Mouse (Mus musculus) left cerebral cortex, postnatal 25 days (tissue): Measurements from ENCODE around the gene Trpc2. TPM values are rescaled to one million over a fixed set of nuclear protein-coding genes. Genes with fewer than 3 reads are reported as not detected.
A peak's percentile ranks its signal among the peaks of the same experiment; 100 is the strongest.

ENCODE experiments used
- DNase-seq, 2 experiments: peaks; one replicate each; pipeline ENCODE4 v3.0.0; 2022; ENCODE audit warnings: low spot score in 2 of 2, mixed read lengths in 1 of 2
- intact Hi-C: fragments of 180-260 bp; cut with DNase I; formaldehyde crosslinking; loops from one replicate; pipeline ENCODE4 v1.15.1; 2025
- total RNA-seq, 2 experiments: library from RNA; stranded (reverse); gene quantifications; 2 replicates each; pipeline ENCODE4 v1.2.3; 2021

Gene Trpc2
- total RNA-seq, 2 experiments from 2014 or later = 0.21 to 0.69 TPM

DNA sequence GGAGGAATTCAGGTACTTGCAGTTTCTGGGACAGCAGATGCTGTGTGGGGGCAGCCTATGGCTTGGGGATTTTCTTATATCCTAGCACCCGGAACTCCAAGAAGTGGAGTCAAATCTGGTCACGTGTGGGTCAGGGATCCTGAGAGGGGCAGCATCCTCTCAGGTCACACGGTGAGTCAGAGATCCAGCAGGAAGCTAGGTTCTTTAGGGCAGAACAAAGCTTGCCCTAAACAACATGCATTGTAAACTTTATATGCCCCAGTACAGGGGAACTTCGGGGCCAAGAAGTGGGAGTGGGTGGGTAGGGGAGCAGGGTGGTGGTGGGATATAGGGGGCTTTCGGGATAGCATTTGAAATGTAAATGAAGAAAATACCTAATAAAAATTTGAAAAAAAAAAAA lies 18.0 kb downstream of the Trpc2 start:
- no peak for DNase-seq
- intact Hi-C loops = no loop called here

DNA sequence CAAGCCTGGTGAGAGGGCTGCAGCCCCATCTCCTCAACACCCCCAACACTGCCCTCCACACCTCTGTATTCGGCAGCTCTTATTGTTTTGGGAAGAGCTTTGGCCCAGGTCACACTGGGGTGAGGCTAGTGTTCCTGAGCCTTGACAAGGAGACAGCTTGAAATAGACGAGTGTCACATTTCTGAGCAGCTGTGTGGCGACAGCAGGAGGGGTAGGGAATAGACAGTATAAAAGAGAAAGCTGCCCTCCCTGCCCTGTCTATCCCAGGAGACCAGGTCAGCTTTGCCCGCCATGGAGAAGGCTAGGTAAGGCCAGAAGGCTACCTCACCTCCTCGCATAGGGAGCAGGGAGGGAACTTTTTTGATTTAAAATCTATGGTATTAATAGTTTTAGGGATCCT lies 18.6 kb downstream of the Trpc2 start, which contains the start of gene Art1:
Gene Art1 (plus strand): TSS at position 257 of the 400 bp plus-strand sequence.
- no peak for DNase-seq
- intact Hi-C loops = no loop called here

DNA sequence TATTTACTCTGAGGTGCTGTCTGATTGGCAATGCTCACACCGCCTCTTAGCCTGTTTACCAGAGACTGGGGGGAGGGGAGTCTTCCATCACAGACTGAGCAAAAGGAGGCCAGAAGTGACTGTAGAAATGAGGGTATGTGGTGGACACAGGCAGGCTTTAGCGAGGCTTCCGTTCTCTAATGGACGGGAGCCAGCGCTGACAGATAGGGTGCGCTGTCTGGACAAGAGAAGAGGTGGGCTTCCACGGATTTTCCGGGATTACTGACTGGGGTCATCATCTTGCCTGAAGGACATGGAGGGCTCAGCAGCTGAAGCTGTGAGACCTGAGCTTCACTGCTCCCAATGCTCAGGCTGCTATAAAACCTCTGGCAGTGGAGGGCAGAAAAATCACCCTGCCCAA lies 19.3 kb downstream of the Trpc2 start:
- no peak for DNase-seq
- intact Hi-C loops = no loop called here

DNA sequence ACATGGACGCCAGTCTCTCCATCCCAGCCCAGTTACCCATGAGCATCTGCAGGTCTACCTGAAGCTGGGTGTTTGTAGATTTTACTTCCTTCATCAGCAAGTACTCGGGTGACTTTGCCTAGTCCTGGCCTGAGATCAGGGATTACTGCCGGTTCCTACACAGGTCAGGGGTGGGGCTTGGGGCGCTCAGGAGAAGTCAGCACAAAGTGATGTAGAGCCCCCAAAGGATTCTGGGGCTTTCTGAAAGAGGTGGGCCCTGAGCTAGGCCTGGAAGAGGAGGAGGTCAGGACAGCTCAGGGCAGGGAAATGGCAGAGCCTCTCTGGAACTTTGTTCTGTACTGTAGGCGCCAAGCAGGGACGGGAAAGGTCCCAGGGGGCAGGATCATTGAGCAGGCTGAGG lies 19.8 kb downstream of the Trpc2 start:
- DNase-seq = no peak
- intact Hi-C loops = no loop called here

DNA sequence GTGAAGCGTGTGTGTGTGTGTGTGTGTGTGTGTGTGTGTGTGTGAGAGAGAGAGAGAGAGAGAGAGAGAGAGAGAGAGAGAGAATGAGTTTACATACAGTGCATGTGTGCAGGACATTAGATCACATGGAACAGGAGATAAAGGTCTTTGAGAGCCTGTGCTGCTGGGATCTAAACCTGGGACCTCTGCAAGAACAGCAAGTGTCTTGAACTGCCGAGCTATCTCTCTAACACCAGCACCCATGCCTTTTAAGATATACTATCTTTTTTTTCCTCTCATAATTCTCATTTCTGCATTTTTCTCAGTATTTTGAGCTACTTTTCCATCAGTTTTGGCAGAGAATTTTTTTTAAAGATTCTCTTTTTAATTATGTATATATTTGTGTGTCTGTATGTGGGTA lies 20.6 kb downstream of the Trpc2 start:
- intact Hi-C loops = no loop called here
- DNase-seq = no peak

DNA sequence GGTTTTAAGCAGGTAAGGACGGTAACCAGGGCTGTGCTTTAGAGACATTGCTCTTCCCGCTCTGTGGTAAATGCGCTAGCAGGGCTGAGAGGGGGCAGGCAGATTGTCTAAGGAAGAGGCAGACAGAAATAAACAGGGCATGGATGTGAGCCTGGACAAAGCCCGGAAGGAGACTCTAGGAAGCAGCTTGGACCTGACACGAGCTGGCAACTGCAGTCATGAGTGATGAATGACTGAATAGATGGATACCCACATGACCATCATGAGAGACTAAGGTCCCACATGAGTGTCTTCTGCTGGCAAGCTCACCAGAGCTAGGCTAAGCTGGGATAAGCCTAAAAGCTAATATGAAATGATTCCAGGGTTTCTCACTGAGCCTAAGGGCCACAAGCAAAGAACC lies 21.2 kb downstream of the Trpc2 start:
- DNase-seq = no peak
- intact Hi-C loops = no loop called here

DNA sequence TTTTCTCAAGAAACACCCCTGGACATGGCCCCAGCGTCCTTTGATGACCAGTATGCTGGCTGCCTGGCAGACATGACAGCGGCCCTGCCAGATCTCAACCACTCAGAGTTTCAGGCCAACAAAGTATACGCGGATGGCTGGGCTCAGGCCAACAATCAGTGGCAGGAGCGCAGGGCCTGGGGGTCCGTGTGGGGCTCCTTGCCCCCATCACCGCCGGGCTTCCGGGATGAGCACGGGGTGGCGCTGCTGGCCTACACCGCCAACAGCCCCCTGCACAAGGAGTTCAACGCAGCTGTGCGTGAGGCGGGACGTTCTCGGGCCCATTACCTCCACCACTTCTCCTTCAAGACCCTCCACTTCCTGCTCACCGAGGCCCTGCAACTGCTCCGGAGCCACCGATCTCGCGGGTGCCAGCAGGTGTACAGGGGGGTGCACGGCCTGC lies 23.8 kb downstream of the Trpc2 start:
- no peak for DNase-seq
- intact Hi-C loops = no loop called here

DNA sequence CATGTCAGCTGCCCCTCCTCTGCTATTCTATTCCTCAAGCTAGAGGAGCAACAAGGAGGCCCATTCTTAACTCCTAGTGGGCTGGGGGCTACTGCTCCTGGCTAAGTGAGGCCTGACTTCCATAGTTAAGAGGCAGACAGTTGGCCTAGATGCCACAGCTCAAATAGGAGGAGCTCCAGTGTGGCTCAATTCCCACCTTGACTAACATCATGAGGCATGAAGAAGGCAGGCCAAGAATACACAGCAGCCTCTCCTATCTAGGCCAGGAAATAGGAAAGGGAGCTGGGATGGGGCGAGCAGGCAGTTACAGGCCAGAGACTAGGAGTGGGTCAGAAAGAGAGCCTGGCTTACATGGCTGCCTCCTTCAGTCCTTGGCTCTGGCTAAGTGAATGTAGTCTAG lies 25.3 kb downstream of the Trpc2 start:
- intact Hi-C loops = no loop called here
- DNase-seq = no peak

DNA sequence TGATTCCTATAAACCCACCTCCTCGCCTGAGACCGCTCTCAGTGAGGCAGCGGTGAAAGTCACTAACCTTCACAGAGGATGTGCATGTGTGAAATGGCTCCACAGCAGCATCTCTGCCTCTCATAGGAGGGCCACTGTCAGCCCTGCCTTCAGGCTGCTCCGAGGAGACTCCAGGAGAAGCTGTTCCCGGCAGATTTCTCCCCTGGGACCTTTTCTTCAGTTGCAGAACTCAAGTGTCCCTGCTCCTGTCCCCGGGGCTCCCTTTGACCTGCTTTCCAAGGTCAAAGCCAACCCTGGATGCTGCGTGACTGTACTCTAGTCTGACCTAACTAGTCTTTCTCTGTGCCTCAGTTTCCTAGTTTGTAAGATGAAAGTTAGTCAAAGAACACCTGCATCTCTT lies 26.3 kb downstream of the Trpc2 start, which contains the start of gene Art5:
Gene Art5 (minus strand): TSS at position 319 of the 400 bp plus-strand sequence.
- intact Hi-C loops = no loop called here
- DNase-seq = no peak

DNA sequence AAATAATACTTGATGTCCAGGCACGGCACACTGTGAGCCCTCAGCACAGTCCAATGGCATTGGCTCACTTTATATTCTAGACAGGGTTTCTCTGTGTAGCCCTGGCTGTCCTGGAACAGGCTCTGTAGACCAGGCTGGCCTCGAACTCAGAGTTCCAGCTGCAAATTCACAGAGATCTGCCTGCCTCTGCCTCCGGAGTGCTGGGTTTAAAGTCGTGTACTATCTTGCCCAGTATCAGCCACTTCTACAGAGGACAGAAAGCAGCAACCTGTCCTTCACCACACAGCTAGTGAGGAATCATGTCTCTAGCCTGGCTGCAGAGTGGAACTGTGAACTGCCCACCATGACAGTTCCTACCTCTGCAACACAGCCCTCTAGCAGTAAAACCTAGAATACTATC lies 26.8 kb downstream of the Trpc2 start:
- no peak for DNase-seq
- intact Hi-C loops = no loop called here

DNA sequence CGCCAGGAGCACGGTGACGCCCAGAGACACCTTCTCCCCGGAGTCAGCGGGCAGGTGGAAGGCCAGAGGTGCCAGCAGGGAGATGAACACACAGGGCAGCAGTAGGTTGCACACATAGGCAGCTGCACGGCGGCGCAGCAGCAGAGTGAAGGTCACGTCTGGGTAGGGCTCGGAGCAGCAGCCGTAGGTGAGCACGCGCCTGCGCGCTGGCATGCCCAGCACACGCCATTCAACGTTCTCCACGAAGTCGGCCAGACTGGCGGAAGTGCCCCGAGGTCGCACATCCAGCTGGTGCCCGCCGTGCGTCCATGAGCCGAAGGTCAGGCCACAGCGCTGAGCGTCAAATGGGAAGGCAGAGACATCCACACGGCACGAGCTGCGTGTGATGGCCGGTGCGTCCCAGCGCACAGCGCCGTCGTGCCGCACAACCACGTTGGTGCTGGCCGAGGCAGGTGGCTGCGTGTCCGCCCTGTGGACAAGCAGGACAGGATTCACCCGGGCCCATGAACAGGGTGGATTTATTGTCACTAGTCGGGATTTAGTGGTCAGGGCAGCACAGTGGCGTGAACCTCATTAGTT lies 30.3 kb downstream of the Trpc2 start:
- no peak for DNase-seq
- intact Hi-C loops = no loop called here

DNA sequence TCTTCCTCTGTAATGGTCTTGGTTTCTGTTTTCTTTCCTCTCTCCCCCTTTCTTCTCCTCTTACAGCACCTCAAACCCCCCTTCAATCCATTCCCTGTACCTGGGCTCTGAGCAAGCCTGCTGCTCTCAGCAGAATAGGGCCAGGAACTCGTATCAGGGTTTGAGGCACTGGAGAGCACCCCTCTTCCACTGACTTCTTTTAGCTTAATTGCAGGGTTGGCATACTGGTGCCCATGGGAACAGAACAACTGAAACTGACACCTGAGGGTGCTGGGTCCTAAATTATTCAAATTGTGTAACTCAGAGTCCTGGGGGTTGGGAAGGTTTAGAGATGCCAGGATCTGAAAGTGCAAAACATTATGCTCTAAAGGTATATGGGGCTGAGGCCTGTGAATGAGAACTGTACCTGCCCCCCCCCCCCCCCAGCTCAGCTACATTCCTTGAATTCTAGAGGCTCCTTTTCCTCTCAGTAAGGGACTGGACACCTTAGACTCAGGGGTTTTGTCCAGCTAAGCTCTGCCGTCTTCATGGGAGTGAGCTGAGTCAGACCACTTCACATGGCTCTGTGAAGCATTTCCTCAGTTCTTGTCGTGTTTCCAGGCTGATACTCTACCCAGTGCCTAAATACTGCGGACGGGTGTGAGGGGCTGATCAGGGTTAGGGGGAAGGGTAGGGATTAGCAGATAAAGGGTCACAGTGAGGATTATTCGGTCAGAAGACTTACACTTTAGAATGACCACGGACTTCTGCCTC lies 33.8 kb downstream of the Trpc2 start, which contains the start of gene Chrna10:
Gene Chrna10 (minus strand): TSS at position 250 of the 753 bp plus-strand sequence.
- DNase-seq = no peak
- intact Hi-C loops = no loop called here

DNA sequence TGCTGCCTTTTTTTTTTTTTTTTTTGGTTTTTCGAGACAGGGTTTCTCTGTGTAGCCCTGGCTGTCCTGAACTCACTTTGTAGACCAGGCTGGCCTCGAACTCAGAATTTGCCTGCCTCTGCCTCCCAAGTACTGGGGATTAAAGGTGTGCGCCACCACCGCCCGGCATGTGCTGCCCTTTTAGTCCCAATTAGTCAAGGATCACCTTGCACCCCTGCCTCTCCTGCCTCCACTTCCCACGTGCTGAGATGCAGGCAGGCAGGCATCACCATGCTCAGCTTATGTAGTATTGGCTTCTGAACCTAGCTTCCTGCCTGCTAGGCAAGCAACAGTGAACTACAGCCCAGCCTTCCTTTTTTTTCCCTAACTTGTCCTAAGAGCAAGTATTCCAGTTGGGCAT lies 34.5 kb downstream of the Trpc2 start:
- no peak for DNase-seq
- intact Hi-C loops = no loop called here

DNA sequence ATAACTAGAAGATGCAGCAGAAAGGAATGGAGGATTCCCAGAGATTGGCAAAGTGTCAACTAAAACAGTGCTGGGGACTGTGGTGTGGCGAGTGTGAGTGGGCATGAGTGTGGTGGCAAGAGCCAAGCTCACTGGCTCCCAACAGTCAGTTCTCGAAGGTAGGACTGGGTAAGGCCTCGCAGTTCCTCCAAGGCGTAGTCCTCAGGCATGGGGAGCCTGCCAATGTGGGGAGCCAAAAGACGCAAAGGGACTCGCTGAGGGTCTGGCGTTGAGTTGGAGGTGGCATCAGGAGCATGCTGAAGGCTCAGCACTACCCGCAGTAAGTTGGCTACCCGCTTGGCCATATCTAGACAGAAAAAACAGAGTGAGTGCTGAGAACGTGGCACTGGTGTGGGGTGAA lies 37.4 kb downstream of the Trpc2 start:
- intact Hi-C loops = no loop called here
- no peak for DNase-seq

DNA sequence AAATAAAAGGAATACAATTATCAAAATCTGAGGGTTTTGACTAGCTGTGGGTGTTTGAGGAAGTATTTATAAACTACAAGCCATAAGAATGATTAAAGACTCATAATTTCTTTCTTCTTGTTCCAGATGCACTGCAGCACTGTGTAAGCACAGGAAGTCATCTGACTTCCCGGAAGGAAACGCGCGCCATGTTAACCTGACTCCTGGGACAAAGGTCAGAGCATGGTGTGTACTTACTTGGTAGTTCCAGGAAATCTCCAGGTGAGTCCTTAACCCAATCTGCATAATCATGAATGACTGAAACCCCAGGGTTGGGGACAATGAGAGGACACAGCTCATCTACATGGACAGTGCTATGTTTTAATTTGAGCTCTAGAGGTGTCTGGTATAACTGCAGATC lies 49.5 kb downstream of the Trpc2 start:
- no peak for DNase-seq
- intact Hi-C loops = no loop called here

DNA sequence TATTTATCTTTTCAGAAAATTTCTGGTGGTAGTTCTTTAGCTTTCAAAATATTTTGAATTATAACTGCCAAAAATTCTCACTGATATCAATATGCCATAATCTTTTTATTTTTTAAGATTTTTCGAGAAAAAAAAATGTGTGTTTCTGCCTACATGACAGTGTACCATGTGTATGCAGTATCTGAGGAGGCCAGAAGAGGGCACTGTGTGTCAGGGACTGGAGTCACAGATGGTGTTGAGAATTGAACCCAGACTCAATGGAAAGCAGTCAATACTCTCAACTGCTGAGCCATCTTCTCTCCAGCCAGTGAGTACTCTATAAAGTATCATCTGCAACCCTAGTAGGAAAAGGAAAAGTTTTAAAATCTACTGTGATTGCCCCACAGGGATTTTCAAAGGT lies 54.5 kb downstream of the Trpc2 start:
- intact Hi-C loops = loop anchor here (5.0 kb wide), 1 partner anchor 45 kb away; no protein-coding TSS in a partner anchor
- peak in 1 of 2 experiments; percentile 12 for DNase-seq

DNA sequence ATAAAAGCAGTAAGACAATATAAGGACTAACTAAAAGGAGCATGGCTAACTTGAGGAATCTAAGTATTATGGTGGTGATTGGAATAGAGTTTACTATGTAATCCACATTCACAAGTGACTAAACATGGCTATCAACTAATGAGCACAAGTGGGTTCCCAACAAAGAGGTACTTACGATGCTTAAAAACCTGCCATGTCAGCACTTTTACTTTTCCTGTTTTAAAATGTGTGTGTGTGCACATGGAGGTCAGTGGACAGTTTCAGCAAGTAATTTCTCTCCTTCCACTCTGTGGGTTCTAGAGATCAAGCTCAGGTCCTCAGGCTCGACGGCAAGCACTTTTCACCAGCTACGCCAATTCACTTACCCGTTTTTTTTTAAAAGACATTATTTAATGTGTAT lies 55.0 kb downstream of the Trpc2 start:
- intact Hi-C loops = loop anchor here (5.0 kb wide), 1 partner anchor 44 kb away; no protein-coding TSS in a partner anchor
- no peak for DNase-seq
